Mouse (Mus musculus): ENCODE results near the gene Rab12.
A peak's percentile ranks its signal among the peaks of the same experiment; 100 is the strongest.
"Not testable (repeated sequence)": the region's sequence is repeated elsewhere in the genome, so short reads cannot be mapped to it uniquely, and the experiment has no call there.

Gene Rab12

GRCm38 (mm10) chr17:66519554-66520553, at the start of gene Rab12:
Gene Rab12 (minus strand): TSS chr17:66519729.
- peak; percentile 86 for DNase-seq

- DNase-seq: peak; percentile 25
Observed at GRCm38 (mm10) chr17:66564213-66564612, 44.7 kb upstream of the Rab12 start.

GRCm38 (mm10) chr17:66563551-66563950, 44.0 kb upstream of the Rab12 start:
- no peak for DNase-seq

- DNase-seq: no peak
Observed at GRCm38 (mm10) chr17:66561380-66561779, 41.9 kb upstream of the Rab12 start.

GRCm38 (mm10) chr17:66558404-66559317, 39.1 kb upstream of the Rab12 start:
- no peak for DNase-seq

GRCm38 (mm10) chr17:66552690-66553089, 33.2 kb upstream of the Rab12 start:
- DNase-seq: no peak

GRCm38 (mm10) chr17:66550486-66550885, 31.0 kb upstream of the Rab12 start:
- DNase-seq: no peak

- DNase-seq: no peak
Observed at GRCm38 (mm10) chr17:66532285-66532684, 12.8 kb upstream of the Rab12 start.

GRCm38 (mm10) chr17:66523396-66523795, 3.9 kb upstream of the Rab12 start:
- DNase-seq: no peak

GRCm38 (mm10) chr17:66522631-66523030, 3.1 kb upstream of the Rab12 start:
- DNase-seq: not testable (repeated sequence)

- DNase-seq: peak; percentile 30
Observed at GRCm38 (mm10) chr17:66518877-66519553, 514 bp downstream of the Rab12 start.

GRCm38 (mm10) chr17:66516953-66517352, 2.6 kb downstream of the Rab12 start:
- DNase-seq: no peak

- no peak for DNase-seq
Observed at GRCm38 (mm10) chr17:66514288-66514995, 5.1 kb downstream of the Rab12 start.

GRCm38 (mm10) chr17:66512202-66512956, 7.2 kb downstream of the Rab12 start:
- DNase-seq: no peak

- no peak for DNase-seq
Observed at GRCm38 (mm10) chr17:66510221-66510683, 9.3 kb downstream of the Rab12 start.

GRCm38 (mm10) chr17:66507049-66507954, 12.2 kb downstream of the Rab12 start:
- no peak for DNase-seq

- DNase-seq: no peak
Observed at GRCm38 (mm10) chr17:66504964-66505363, 14.6 kb downstream of the Rab12 start.

- DNase-seq: no peak
Observed at GRCm38 (mm10) chr17:66504248-66504647, 15.3 kb downstream of the Rab12 start.

GRCm38 (mm10) chr17:66503466-66503865, 16.1 kb downstream of the Rab12 start:
- DNase-seq: no peak

- DNase-seq: no peak
Observed at GRCm38 (mm10) chr17:66502865-66503264, 16.7 kb downstream of the Rab12 start.
